23 mouse cellular contexts compared by ENCODE assay signal in the genomic region with DNA sequence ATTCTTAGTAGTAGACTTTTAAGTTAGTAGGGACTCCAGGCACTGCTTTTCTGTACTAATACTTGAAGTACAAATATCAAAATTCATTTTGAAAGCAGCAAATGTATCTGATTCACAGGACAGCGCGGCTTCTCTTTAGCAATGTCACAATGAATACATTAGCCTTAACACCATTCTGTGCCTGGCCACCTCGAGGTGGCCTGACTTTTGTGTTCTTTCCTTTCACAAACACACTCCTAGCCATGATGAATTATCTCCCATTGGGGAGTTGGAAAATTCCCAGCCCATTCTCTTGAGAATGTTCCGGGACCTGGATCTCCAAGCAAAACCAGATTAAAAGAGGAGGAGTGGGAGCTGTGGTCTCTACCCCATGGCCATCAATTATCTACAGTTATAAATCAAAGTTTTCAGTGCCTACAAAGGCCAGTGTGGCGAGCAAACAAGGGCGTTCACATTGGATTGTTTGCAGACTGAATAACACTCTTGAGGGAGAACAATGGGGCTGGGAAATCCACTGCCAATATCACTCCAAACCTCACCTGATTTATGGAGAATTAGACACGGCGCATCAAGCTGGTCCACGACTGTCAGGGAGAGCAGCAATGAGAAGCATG.
A peak's percentile ranks its signal among the peaks of the same experiment; 100 is the strongest.
DNase-seq lines count a peak whose midpoint lies in the region; ATAC-seq and TF ChIP-seq lines count a peak whose summit lies in the region.
"Had no signal": no experiment of that assay in that cellular context is flagged by ENCODE, and none has a peak within 500 bp of the region (broad histone marks: within the 10 kb centered on the region; RNA-seq: fewer than 3 reads in every experiment).

No protein-coding gene starts in this region.

- ATAC-seq in kidney, embryonic 14.5 days (ENCODE audit: low FRiP score, low TSS enrichment): peak; percentile 54
- ATAC-seq in neural tube, embryonic 11.5 days (ENCODE audit: insufficient read depth, low FRiP score, low TSS enrichment): peak; percentile 92
- ATAC-seq: forebrain, postnatal 0 days; intestine, postnatal 0 days; liver, postnatal 0 days had no signal

- no peak overlapping the region for H3K4me3 ChIP-seq in kidney, embryonic 14.5 days (ENCODE audit: low read length)
- H3K4me3 ChIP-seq in neural tube, embryonic 11.5 days (ENCODE audit: low read depth, low read length): no peak overlapping the region
- H3K4me3 ChIP-seq in forebrain, embryonic 10.5 days: no peak overlapping the region
- no peak overlapping the region for H3K4me3 ChIP-seq in gastrocnemius, adult 2 months
- H3K4me3 ChIP-seq: embryonic facial prominence, embryonic 10.5 days; heart, adult 2 months; heart, embryonic 13.5 days; limb, embryonic 12.5 days; midbrain, embryonic 12.5 days had no signal

- no peaks in the 10 kb centered on the region for H3K27me3 ChIP-seq in kidney, embryonic 14.5 days (ENCODE audit: control insufficient read depth, insufficient read depth, low read length)
- H3K27me3 ChIP-seq in neural tube, embryonic 11.5 days (ENCODE audit: control insufficient read depth, insufficient read depth, low read length): no peaks in the 10 kb centered on the region
- no peaks in the 10 kb centered on the region for H3K27me3 ChIP-seq in forebrain, embryonic 10.5 days (ENCODE audit: poor library complexity, severe bottlenecking)
- H3K27me3 ChIP-seq: heart, embryonic 13.5 days; limb, embryonic 12.5 days; midbrain, embryonic 12.5 days had no signal

- intact Hi-C loops in gastrocnemius, adult 2 months (cut with DNase I): no loop called here

- DNase-seq in kidney, postnatal 25 days: no peak
- DNase-seq in ovary, postnatal 36 days (ENCODE audit: low spot score): peak; percentile 3
- DNase-seq in ovary, postnatal 10 days (ENCODE audit: low spot score): no peak
- DNase-seq in neural tube, embryonic 11.5 days (ENCODE audit: low spot score): peak; percentile 70
- DNase-seq in forebrain, embryonic 10.5 days (ENCODE audit: extremely low spot score, low spot score): no peak
- DNase-seq in gastrocnemius, adult 2 months: no peak
- DNase-seq: adrenal gland, postnatal 36 days; cerebellum, adult 11 months; cerebellum, postnatal 14 days; forebrain, postnatal 0 days; gastrocnemius, postnatal 36 days; heart, adult 2 months; heart, postnatal 14 days; liver, postnatal 0 days; lung, postnatal 10 days; thymus, postnatal 25 days had no signal

- no peaks in the 10 kb centered on the region for H3K36me3 ChIP-seq in kidney, embryonic 14.5 days (ENCODE audit: control insufficient read depth, insufficient read depth, low read length)
- no peaks in the 10 kb centered on the region for H3K36me3 ChIP-seq in neural tube, embryonic 11.5 days (ENCODE audit: control insufficient read depth, insufficient read depth, low read length)
- no peaks in the 10 kb centered on the region for H3K36me3 ChIP-seq in forebrain, embryonic 10.5 days (replicated peaks)
- H3K36me3 ChIP-seq: embryonic facial prominence, embryonic 10.5 days; heart, embryonic 13.5 days; limb, embryonic 12.5 days; midbrain, embryonic 12.5 days had no signal

- H3K9me3 ChIP-seq in kidney, embryonic 14.5 days (ENCODE audit: control insufficient read depth, low read length): no peaks in the 10 kb centered on the region
- no peaks in the 10 kb centered on the region for H3K9me3 ChIP-seq in neural tube, embryonic 11.5 days (ENCODE audit: control insufficient read depth, low read length)
- H3K9me3 ChIP-seq in forebrain, embryonic 10.5 days: no peaks in the 10 kb centered on the region
- H3K9me3 ChIP-seq: embryonic facial prominence, embryonic 10.5 days; heart, embryonic 13.5 days; limb, embryonic 12.5 days; midbrain, embryonic 12.5 days had no signal

- no peak overlapping the region for H3K27ac ChIP-seq in kidney, embryonic 14.5 days (ENCODE audit: low read depth, low read length)
- peak overlapping the region; percentile 42; the same call in 1 of the 2 replicates for H3K27ac ChIP-seq in neural tube, embryonic 11.5 days (ENCODE audit: low read depth, low read length)
- no peak overlapping the region for H3K27ac ChIP-seq in forebrain, embryonic 10.5 days
- no peak overlapping the region for H3K27ac ChIP-seq in gastrocnemius, adult 2 months
- H3K27ac ChIP-seq: embryonic facial prominence, embryonic 10.5 days; heart, adult 2 months; heart, embryonic 13.5 days; limb, embryonic 12.5 days; midbrain, embryonic 12.5 days had no signal

- 33% methylated on average over 9 of the region's 9 CpGs for WGBS in kidney, embryonic 14.5 days
- WGBS in neural tube, embryonic 11.5 days: 24% methylated on average over 9 of the region's 9 CpGs
- 90% methylated on average over 9 of the region's 9 CpGs for WGBS in forebrain, embryonic 10.5 days

- no peak for TF ChIP-seq CTCF in gastrocnemius, adult 2 months (IDR thresholded peaks at IDR 0.05)

- no peak overlapping the region for H3K9ac ChIP-seq in kidney, embryonic 14.5 days (ENCODE audit: low read depth, low read length)
- H3K9ac ChIP-seq in neural tube, embryonic 11.5 days (ENCODE audit: low read length): no peak overlapping the region
- H3K9ac ChIP-seq: forebrain, postnatal 0 days; heart, embryonic 13.5 days; limb, embryonic 12.5 days; liver, postnatal 0 days; midbrain, embryonic 12.5 days had no signal

- no peak overlapping the region for H3K4me2 ChIP-seq in kidney, embryonic 14.5 days (replicated peaks; ENCODE audit: low read depth, low read length)
- no peak overlapping the region for H3K4me2 ChIP-seq in neural tube, embryonic 11.5 days (ENCODE audit: low read depth)
- H3K4me2 ChIP-seq: heart, embryonic 13.5 days; limb, embryonic 12.5 days; liver, embryonic 11.5 days; midbrain, embryonic 12.5 days had no signal

- H3K4me1 ChIP-seq in kidney, embryonic 14.5 days (ENCODE audit: control insufficient read depth, insufficient read depth, low read length): 0 out of 2 replicates have a peak, but pooled peaks cover 9% of the 10 kb centered on the region
- H3K4me1 ChIP-seq in neural tube, embryonic 11.5 days (ENCODE audit: control insufficient read depth, insufficient read depth, low read length): peaks cover 19% of the 10 kb centered on the region; the same call in 1 of the 2 replicates
- peaks cover 12% of the 10 kb centered on the region; the same call in 1 of the 2 replicates for H3K4me1 ChIP-seq in forebrain, embryonic 10.5 days
- H3K4me1 ChIP-seq: heart, embryonic 13.5 days; midbrain, embryonic 12.5 days had no signal

Comparison
In these comparisons a context has a peak if more than half of its experiments do, and no peak if none do; other contexts are left out.
1. DNase-seq: peak in ovary, postnatal 36 days (single experiment) and neural tube, embryonic 11.5 days (single experiment); none in kidney, postnatal 25 days (0 of 2), ovary, postnatal 10 days (single experiment), forebrain, embryonic 10.5 days (single experiment) and gastrocnemius, adult 2 months (single experiment).